Mouse (Mus musculus) heart, embryonic 15.5 days (tissue): ENCODE measurements around the gene Tubb3. TPM values are rescaled to one million over a fixed set of nuclear protein-coding genes. Genes with fewer than 3 reads are reported as not detected.
A peak's percentile ranks its signal among the peaks of the same experiment; 100 is the strongest.
"Not testable (repeated sequence)": the region's sequence is repeated elsewhere in the genome, so short reads cannot be mapped to it uniquely, and the experiment has no call there.

Source experiments
- ATAC-seq: fragments of 200-750 bp; cut with Nextera tagmentation; replicated peaks from 2 replicates; pipeline ENCODE4 v1.8.0; 2017; ENCODE audit warnings: low read depth, moderate TSS enrichment; ENCODE audit not compliant: insufficient number of reproducible peaks, insufficient read depth, low FRiP score
- H3K27ac ChIP-seq: fragments of 300-500 bp; sonication (generic); 2 replicates; pipeline ENCODE4 v1.5.1; 2015; ENCODE audit warnings: mild to moderate bottlenecking, inconsistent platforms
- H3K27me3 ChIP-seq: fragments of 300-500 bp; sonication (generic); 2 replicates; pipeline ENCODE4 v1.6.1; 2015; ENCODE audit warnings: inconsistent platforms
- H3K36me3 ChIP-seq: fragments of 300-500 bp; sonication (generic); 2 replicates; pipeline ENCODE4 v1.6.1; 2015; ENCODE audit warnings: mild to moderate bottlenecking, inconsistent platforms
- H3K4me1 ChIP-seq: fragments of 300-500 bp; sonication (generic); replicated peaks from 2 replicates; pipeline ENCODE4 v1.6.1; 2015; ENCODE audit warnings: inconsistent platforms
- H3K4me2 ChIP-seq: fragments of 300-500 bp; sonication (generic); 2 replicates; pipeline ENCODE4 v1.6.1; 2015; ENCODE audit warnings: inconsistent platforms, mild to moderate bottlenecking, moderate library complexity
- H3K4me3 ChIP-seq: fragments of 300-500 bp; sonication (generic); 2 replicates; pipeline ENCODE4 v1.5.1; 2015; ENCODE audit warnings: mild to moderate bottlenecking, inconsistent platforms
- H3K9ac ChIP-seq: fragments of 300-500 bp; sonication (generic); 2 replicates; pipeline ENCODE4 v1.6.1; 2015; ENCODE audit warnings: mild to moderate bottlenecking, inconsistent platforms
- H3K9me3 ChIP-seq: fragments of 300-500 bp; sonication (generic); replicated peaks from 2 replicates; pipeline ENCODE4 v1.6.1; 2016; ENCODE audit warnings: inconsistent platforms
- WGBS: fragments of 180-500 bp; shearing (Covaris S2); methylation state at CpG from one replicate; pipeline ENCODE4 v1.1.7; 2015; ENCODE audit warnings: mixed read lengths; 5-methylcytosine and 5-hydroxymethylcytosine counted together
- polyA plus RNA-seq: library from polyadenylated mRNA; unstranded; fragments of >200 nt; fragmentation: Nextera tagmentation; extraction: Ambion mirVana; gene quantifications from 2 replicates; pipeline ENCODE4 v1.2.1, GENCODE M21; 2015

The Tubb3 gene
- polyA plus RNA-seq, 1 experiment from 2014 or later = 2.1 TPM

DNA sequence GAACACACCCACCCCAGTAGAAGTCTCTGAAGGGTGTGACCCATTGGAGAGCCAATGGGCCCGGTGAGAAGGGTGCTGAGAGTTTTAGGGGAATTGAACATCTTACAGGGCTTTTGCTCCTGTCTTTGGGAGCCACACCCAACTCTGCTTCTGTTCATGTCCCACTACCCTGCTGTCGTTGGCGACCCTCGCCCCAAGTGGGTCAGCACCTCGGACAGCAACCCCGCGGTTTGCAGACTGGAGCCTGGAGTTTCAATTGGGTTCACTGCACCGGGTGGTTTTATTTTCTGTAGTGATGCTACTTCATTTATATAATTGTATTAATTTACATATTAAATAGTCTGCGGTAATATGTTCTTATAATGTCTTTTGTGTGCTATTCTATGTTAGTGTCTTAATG lies 3.0 kb downstream of the Tubb3 start:
- 8% methylated on average over 9 of the region's 9 CpGs for WGBS
- Histone ChIP-seq H3K9ac (no peak overlapping the region), H3K4me1 (peaks cover 26% of the 10 kb centered on the region), H3K4me2 (no peak overlapping the region), H3K27ac (no peak overlapping the region), H3K36me3 (no peaks in the 10 kb centered on the region), H3K4me3 (no peak overlapping the region), H3K27me3 (peaks cover 50% of the 10 kb centered on the region), H3K9me3 (no peaks in the 10 kb centered on the region)
- no peak for ATAC-seq

DNA sequence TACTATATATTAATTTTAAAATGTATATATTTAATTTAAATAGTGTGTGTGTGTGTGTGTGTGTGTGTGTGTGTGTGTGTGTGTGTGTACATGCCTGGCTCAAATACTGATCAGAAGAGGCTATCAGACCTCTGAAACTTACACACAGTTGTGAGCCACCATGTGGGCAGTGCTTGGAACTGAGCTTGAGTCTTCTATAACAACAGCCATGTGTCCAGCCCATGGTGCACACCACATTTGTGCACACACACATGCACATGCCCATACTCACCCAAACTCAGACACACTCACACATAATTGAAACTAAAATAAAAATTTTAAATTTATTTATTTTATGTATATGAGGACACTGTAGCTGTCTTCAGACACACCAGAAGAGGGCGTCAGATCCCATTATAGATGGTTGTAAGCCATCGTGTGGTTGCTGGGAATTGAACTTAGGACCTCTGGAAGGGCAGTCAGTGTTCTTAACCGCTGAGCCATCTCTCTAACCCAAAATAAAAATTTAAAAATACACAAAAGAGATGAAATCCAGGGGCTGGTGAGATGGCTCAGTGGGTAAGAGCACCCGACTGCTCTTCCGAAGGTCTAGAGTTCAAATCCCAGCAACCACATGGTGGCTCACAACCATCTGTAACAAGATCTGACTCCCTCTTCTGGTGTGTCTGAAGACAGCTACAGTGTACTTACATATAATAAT lies 3.9 kb downstream of the Tubb3 start:
- H3K27me3 ChIP-seq = peaks cover 41% of the 10 kb centered on the region
- 76% methylated on average over 5 of the region's 5 CpGs for WGBS
- not testable (repeated sequence) for H3K9me3 ChIP-seq, H3K4me2 ChIP-seq, H3K4me3 ChIP-seq, ATAC-seq, H3K36me3 ChIP-seq, H3K27ac ChIP-seq, H3K9ac ChIP-seq
- H3K4me1 ChIP-seq = peaks cover 17% of the 10 kb centered on the region

DNA sequence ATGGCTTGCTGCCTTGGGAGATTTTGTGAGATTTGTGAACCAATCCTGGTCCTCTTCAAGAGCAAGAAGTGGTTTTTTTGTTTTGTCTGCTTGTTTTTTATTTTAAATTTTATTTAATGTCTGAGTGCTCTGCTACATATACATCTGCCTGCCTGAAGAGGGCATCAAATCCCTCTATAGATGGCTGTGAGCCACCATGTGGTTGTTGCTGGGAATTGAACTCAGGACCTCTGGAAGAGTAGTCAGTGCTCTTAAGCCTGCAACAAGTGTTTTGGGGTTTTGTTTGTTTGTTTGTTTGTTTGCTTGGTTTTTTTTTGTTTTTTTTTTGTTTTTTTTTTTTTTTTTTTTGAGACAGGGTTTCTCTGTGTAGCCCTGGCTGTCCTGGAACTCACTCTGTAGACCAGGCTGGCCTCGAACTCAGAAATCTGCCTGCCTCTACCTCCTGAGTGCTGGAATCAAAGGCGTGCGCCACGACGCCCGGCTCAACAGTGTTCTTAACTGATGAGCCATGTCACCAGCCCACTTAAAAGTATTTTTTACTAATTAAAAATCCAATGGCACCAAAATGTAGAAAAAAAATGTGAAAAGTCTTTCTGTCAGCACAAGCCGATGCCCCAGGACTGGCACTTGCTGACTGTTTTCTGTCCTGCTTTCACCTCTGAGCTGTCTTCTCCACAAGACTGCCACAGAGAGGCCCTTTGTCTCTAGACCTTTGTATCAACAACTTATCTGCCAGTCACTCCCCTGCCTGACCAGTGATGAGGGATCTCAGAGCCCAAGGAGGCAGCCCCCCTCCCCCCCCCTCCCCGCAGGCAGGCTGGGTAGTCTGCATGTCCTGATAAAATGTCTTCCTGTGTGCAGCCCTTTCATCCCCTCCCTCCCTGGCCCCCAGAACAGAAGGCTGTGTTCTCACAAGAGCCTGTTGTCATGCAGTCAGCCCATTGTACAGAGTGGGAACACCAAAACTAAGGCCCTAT lies 5.0 kb downstream of the Tubb3 start:
- H3K9ac ChIP-seq = no peak overlapping the region
- H3K9me3 ChIP-seq = no peaks in the 10 kb centered on the region
- no peaks in the 10 kb centered on the region for H3K36me3 ChIP-seq
- whole genome bisulfite sequencing = 46% methylated on average over 8 of the region's 8 CpGs
- no peak overlapping the region for H3K4me3 ChIP-seq
- no peak for ATAC-seq
- H3K27ac ChIP-seq = no peak overlapping the region
- H3K27me3 ChIP-seq = peaks cover 31% of the 10 kb centered on the region
- peaks cover 9% of the 10 kb centered on the region for H3K4me1 ChIP-seq
- H3K4me2 ChIP-seq = no peak overlapping the region

DNA sequence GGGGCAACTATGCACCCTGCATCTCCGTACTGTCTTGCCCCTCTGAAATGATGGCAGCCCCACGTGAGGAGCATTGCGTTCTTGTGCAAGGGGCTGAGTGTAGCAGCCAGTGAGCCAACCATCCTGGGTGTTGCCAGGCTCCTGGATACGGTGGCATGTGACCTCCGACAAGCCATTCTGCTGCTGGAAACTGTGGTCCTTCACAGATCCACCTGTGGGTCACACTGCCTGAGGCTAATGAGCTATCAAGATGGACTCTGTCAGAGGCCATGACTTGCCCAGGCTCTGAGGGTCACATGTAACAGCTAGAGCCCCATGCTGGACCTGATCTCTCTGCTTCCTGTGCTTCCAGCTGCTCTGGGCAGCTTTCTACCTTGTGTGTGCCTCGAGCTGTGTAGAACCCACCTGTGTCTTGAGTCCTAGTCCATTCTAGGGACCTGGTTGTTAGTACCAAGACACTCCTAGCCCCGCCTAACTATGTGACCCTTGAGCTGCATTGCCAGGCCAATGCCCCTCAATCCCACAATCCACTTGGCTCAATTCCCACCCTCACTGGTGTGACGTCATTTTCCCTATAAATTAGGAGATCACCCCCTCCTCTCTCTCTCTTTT lies 5.8 kb downstream of the Tubb3 start:
- 74% methylated on average over 8 of the region's 8 CpGs for WGBS
- ATAC-seq = no peak

DNA sequence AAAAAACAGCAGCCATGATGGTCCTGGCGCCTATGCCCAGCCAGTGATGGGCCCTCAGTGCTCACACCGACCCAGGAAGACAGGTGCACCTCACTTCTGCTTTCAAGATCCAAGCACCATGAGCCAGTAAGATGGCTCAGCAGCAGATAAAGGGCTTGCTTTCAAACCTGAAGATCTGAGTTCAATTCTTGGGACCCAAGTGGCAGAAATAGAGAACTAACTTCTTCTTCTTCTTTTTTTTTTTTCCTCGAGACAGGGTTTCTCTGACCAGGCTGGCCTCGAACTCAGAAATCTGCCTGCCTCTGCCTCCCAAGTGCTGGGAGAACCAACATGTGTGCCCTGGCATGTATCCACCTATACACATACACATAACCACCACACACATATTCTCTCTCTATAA lies 8.5 kb downstream of the Tubb3 start:
- Histone ChIP-seq H3K36me3 (no peaks in the 10 kb centered on the region), H3K9ac (no peak overlapping the region), H3K4me2 (no peak overlapping the region), H3K27ac (no peak overlapping the region), H3K4me3 (no peak overlapping the region), H3K9me3 (no peaks in the 10 kb centered on the region), H3K27me3 (peaks cover 3% of the 10 kb centered on the region; the same call in 1 of the 2 replicates), H3K4me1 (peaks cover 4% of the 10 kb centered on the region; the same call in 1 of the 2 replicates)
- 84% methylated on average over 4 of the region's 4 CpGs for WGBS
- no peak for ATAC-seq

More for the DNA sequence above, 5.8 kb downstream of the Tubb3 start:
- Histone ChIP-seq H3K27me3 (peaks cover 26% of the 10 kb centered on the region), H3K36me3 (no peaks in the 10 kb centered on the region), H3K4me2 (no peak overlapping the region), H3K9ac (no peak overlapping the region), H3K4me3 (no peak overlapping the region), H3K27ac (no peak overlapping the region), H3K9me3 (no peaks in the 10 kb centered on the region), H3K4me1 (peaks cover 2% of the 10 kb centered on the region)

DNA sequence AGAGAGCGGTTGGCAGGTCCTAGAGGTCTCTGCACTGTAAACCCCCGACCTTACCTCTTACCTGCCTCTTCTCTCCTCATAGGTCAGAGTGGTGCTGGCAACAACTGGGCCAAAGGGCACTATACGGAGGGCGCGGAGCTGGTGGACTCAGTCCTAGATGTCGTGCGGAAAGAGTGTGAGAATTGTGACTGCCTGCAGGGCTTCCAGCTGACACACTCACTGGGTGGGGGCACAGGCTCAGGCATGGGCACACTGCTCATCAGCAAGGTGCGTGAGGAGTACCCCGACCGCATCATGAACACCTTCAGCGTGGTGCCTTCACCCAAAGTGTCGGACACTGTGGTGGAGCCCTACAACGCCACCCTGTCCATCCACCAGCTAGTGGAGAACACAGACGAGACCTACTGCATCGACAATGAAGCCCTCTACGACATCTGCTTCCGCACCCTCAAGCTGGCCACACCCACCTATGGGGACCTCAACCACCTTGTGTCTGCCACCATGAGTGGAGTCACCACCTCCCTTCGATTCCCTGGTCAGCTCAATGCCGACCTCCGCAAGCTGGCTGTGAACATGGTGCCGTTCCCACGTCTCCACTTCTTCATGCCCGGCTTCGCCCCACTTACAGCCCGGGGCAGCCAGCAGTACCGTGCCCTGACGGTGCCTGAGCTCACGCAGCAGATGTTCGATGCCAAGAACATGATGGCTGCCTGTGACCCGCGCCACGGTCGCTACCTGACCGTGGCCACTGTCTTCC lies 9.5 kb downstream of the Tubb3 start:
- H3K36me3 ChIP-seq = no peaks in the 10 kb centered on the region
- no peak overlapping the region for H3K9ac ChIP-seq
- H3K4me2 ChIP-seq = no peak overlapping the region
- ATAC-seq = no peak
- H3K27me3 ChIP-seq = peaks cover 3% of the 10 kb centered on the region; the same call in 1 of the 2 replicates
- no peak overlapping the region for H3K27ac ChIP-seq
- WGBS = 88% methylated on average over 34 of the region's 34 CpGs
- no peaks in the 10 kb centered on the region for H3K9me3 ChIP-seq
- H3K4me1 ChIP-seq = peaks cover 4% of the 10 kb centered on the region; the same call in 1 of the 2 replicates
- H3K4me3 ChIP-seq = no peak overlapping the region

DNA sequence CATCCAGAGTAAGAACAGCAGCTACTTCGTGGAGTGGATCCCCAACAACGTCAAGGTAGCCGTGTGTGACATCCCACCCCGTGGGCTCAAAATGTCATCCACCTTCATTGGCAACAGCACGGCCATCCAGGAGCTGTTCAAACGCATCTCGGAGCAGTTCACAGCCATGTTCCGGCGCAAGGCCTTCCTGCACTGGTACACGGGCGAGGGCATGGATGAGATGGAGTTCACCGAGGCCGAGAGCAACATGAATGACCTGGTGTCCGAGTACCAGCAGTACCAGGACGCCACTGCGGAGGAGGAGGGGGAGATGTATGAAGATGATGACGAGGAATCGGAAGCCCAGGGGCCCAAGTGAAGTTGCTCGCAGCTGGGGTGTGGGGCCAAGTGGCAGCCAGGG lies 10.1 kb downstream of the Tubb3 start:
- Histone ChIP-seq H3K4me3 (no peak overlapping the region), H3K27ac (no peak overlapping the region), H3K36me3 (no peaks in the 10 kb centered on the region), H3K9ac (no peak overlapping the region), H3K4me1 (peaks cover 4% of the 10 kb centered on the region; the same call in 1 of the 2 replicates), H3K9me3 (no peaks in the 10 kb centered on the region), H3K27me3 (peaks cover 3% of the 10 kb centered on the region; the same call in 1 of the 2 replicates), H3K4me2 (no peak overlapping the region)
- WGBS = 85% methylated on average over 19 of the region's 19 CpGs
- ATAC-seq = no peak

DNA sequence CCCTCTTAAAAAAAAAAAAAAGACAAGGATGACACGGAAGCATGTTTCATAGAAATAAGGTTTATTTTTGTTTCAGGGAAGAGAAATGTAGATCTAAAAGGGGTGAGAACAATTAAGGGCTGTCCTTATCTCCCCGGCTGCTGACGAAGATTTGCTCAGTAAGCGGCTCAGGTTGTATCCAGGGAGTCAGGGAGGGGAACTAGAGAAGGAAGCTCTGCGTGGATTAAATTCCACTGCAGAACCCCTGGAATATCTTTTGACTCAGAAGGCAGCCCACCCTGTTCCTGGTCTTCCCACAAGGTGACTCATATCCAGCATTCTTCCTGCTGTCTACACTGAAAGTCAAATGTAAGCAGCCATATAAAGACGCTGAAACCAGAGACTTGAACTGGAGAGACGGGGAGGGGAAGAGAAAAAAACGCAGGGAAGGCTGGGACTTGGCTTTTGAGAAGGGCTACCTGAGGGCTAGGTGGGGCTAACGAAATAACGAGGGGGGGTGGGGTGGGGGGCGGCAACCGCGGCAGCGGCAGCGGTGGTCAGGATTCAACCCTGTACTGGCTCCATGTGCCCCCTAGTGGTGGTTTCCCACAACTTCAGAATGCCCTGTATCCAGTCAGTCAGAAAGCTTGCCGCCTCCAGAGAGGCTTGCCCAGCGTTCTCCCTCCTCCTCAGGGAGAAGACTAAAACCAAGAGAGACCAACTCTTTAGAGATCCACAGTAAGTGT lies 11.0 kb downstream of the Tubb3 start:
- Histone ChIP-seq H3K27me3 (peaks cover 3% of the 10 kb centered on the region; the same call in 1 of the 2 replicates), H3K36me3 (no peaks in the 10 kb centered on the region), H3K4me3 (peak overlapping the region; percentile 39), H3K4me2 (peak overlapping the region; percentile 61), H3K9me3 (peaks cover 4% of the 10 kb centered on the region), H3K9ac (0 out of 2 replicates have a peak overlapping the region, but pooled peaks have one; percentile 10), H3K27ac (no peak overlapping the region), H3K4me1 (peaks cover 4% of the 10 kb centered on the region; the same call in 1 of the 2 replicates)
- ATAC-seq = peak; percentile 43; the same call in 1 of the 2 replicates
- 5% methylated on average over 17 of the region's 17 CpGs for WGBS

DNA sequence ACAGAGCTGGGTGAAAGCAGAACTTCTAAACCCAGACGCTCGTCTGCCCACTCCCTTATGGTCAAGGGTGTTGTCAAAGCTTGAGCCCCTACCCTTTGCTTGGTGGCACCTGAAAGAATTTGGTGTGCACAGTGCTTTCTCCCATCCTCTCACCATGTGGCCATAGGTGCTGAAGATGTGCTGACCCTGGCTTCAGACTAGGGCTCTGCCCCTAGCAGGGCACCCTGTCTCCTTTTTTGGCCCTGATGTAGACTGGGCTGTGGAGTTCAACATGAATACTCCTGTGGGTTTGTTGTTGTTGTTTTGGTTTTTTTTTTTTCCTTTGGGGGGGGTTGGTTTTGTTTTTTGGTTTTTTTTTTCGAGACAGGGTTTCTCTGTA lies 11.5 kb downstream of the Tubb3 start:
- Histone ChIP-seq H3K36me3 (no peaks in the 10 kb centered on the region), H3K27ac (no peak overlapping the region), H3K9me3 (peaks cover 9% of the 10 kb centered on the region), H3K4me2 (peak overlapping the region; percentile 61), H3K27me3 (peaks cover 3% of the 10 kb centered on the region; the same call in 1 of the 2 replicates), H3K4me3 (no peak overlapping the region), H3K4me1 (peaks cover 4% of the 10 kb centered on the region; the same call in 1 of the 2 replicates), H3K9ac (no peak overlapping the region)
- WGBS = 15% methylated on average over 3 of the region's 3 CpGs
- 0 out of 2 replicates have a peak, but pooled peaks have one; percentile 18 for ATAC-seq

DNA sequence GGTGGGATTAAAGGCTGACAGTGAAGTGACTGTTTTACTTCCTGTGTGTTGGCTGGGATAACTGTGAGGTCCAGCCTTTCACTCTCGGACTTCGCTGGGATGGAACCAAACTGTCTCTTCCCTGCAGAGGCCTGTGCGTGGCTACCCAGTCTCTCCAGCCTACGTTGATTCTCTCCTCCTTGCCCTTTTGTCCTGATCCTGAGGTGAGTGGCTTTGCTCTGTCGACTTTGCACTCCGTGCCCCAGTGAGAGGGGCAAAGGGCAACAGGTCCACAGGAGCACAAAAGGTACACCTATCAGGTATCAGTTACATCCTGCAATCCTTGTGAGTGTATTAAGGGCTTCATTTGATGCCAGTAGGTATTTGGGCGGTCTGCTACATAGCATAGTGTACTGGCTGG lies 12.2 kb downstream of the Tubb3 start, which contains the start of gene Def8:
Def8 (plus strand) TSS at position 87 of the 400 bp plus-strand sequence.
- Histone ChIP-seq H3K36me3 (no peaks in the 10 kb centered on the region), H3K4me2 (peak within 1 kb of the TSS; percentile 61), H3K4me3 (peak within 1 kb of the TSS; percentile 39), H3K27me3 (peaks cover 3% of the 10 kb centered on the region; the same call in 1 of the 2 replicates), H3K27ac (no peak within 1 kb of the TSS), H3K4me1 (peaks cover 4% of the 10 kb centered on the region; the same call in 1 of the 2 replicates), H3K9me3 (peaks cover 16% of the 10 kb centered on the region), H3K9ac (0 out of 2 replicates have a peak within 1 kb of the TSS, but pooled peaks have one; percentile 10)
- no peak for ATAC-seq
- 71% methylated on average over 7 of the region's 7 CpGs for WGBS
